ENCODE assay signal across 19 mouse cellular contexts in genomic region chr16:23735722-23736121, GRCm38 (mm10).
"Had no signal": no experiment of that assay in that cellular context is flagged by ENCODE, and none has a peak within 500 bp of the region (broad histone marks: within the 10 kb centered on the region; RNA-seq: fewer than 3 reads in every experiment).

No protein-coding gene starts in this region.

- ATAC-seq: liver, postnatal 0 days; lung, postnatal 0 days had no signal

- H3K9ac ChIP-seq: limb, embryonic 12.5 days; limb, embryonic 15.5 days; liver, embryonic 14.5 days; liver, postnatal 0 days; lung, embryonic 14.5 days; neural tube, embryonic 12.5 days; neural tube, embryonic 15.5 days had no signal

- H3K9me3 ChIP-seq: limb, embryonic 12.5 days; limb, embryonic 15.5 days; megakaryocyte, embryonic 14.5 days; midbrain, embryonic 10.5 days; neural tube, embryonic 12.5 days; neural tube, embryonic 15.5 days had no signal

- DNase-seq: kidney, adult 9 months; kidney, postnatal 14 days; kidney, postnatal 4 days; left cerebral cortex, postnatal 4 days; liver, postnatal 0 days; lung, embryonic 14.5 days; lung, postnatal 36 days; midbrain, embryonic 14.5 days; thymus, adult 18-20 months; thymus, postnatal 36 days had no signal

- H3K4me2 ChIP-seq: limb, embryonic 12.5 days; limb, embryonic 15.5 days; liver, embryonic 11.5 days; lung, embryonic 14.5 days; neural tube, embryonic 12.5 days; neural tube, embryonic 15.5 days had no signal

- H3K36me3 ChIP-seq: limb, embryonic 12.5 days; limb, embryonic 15.5 days; midbrain, embryonic 10.5 days; neural tube, embryonic 12.5 days; neural tube, embryonic 15.5 days had no signal

- H3K4me1 ChIP-seq: limb, embryonic 12.5 days; limb, embryonic 15.5 days; megakaryocyte, embryonic 14.5 days had no signal

- H3K4me3 ChIP-seq: limb, embryonic 12.5 days; limb, embryonic 15.5 days; megakaryocyte, embryonic 14.5 days; midbrain, embryonic 10.5 days; neural tube, embryonic 12.5 days; neural tube, embryonic 15.5 days had no signal

- H3K27me3 ChIP-seq: limb, embryonic 12.5 days; limb, embryonic 15.5 days; megakaryocyte, embryonic 14.5 days; neural tube, embryonic 12.5 days; neural tube, embryonic 15.5 days had no signal

- H3K27ac ChIP-seq: limb, embryonic 12.5 days; limb, embryonic 15.5 days; liver, embryonic 14.5 days; midbrain, embryonic 10.5 days; neural tube, embryonic 12.5 days; neural tube, embryonic 15.5 days had no signal
